Mouse (Mus musculus) lung, postnatal 0 days (tissue): ENCODE data around the gene Shb. TPM values are rescaled to one million over a fixed set of nuclear protein-coding genes. Genes with fewer than 3 reads are reported as not detected.

Source experiments
- ATAC-seq: fragments of 200-750 bp; cut with Nextera tagmentation; 2 replicates; pipeline ENCODE4 v1.8.0; 2017; ENCODE audit warnings: moderate library complexity
- DNase-seq: peaks from one replicate; pipeline ENCODE4 v3.0.0-alpha.2; 2016; ENCODE audit warnings: low spot score
- H3K27ac ChIP-seq: fragments of 300-500 bp; sonication (generic); 2 replicates; pipeline ENCODE4 v1.5.1; 2014; ENCODE audit warnings: antibody characterized with exemption, mild to moderate bottlenecking, low read length, mixed read lengths
- H3K27me3 ChIP-seq: fragments of 300-500 bp; sonication (generic); replicated peaks from 2 replicates; pipeline ENCODE4 v1.6.1; 2014; ENCODE audit warnings: low read length, mixed read lengths; ENCODE audit not compliant: insufficient read depth
- H3K36me3 ChIP-seq: fragments of 300-500 bp; sonication (generic); 2 replicates; pipeline ENCODE4 v1.6.1; 2014; ENCODE audit warnings: low read length, mixed read lengths; ENCODE audit not compliant: insufficient read depth
- H3K4me1 ChIP-seq: fragments of 300-500 bp; sonication (generic); 2 replicates; pipeline ENCODE4 v1.6.1; 2014; ENCODE audit warnings: antibody characterized with exemption, low read depth, low read length, mixed read lengths; ENCODE audit not compliant: insufficient read depth
- H3K4me2 ChIP-seq: fragments of 300-500 bp; sonication (generic); replicated peaks from 2 replicates; pipeline ENCODE4 v1.6.1; 2014; ENCODE audit warnings: low read depth, mild to moderate bottlenecking, low read length, moderate library complexity, mixed read lengths
- H3K4me3 ChIP-seq: fragments of 300-500 bp; sonication (generic); 2 replicates; pipeline ENCODE4 v1.5.1; 2014; ENCODE audit warnings: low read depth, low read length
- H3K9ac ChIP-seq: fragments of 300-500 bp; sonication (generic); replicated peaks from 2 replicates; pipeline ENCODE4 v1.6.1; 2014; ENCODE audit warnings: low read depth, mild to moderate bottlenecking
- H3K9me3 ChIP-seq: fragments of 300-500 bp; sonication (generic); 2 replicates; pipeline ENCODE4 v1.6.1; 2016; ENCODE audit warnings: low read length, mixed read lengths
- CTCF ChIP-seq: IDR thresholded peaks from 2 replicates; pipeline ENCODE4 v1.5.1; 2016; ENCODE audit warnings: antibody characterized with exemption, mild to moderate bottlenecking
- EP300 ChIP-seq: IDR thresholded peaks from 2 replicates; pipeline ENCODE4 v1.6.1; 2016; ENCODE audit warnings: antibody characterized with exemption, mild to moderate bottlenecking, control low read depth
- WGBS: fragments of 180-500 bp; shearing (Covaris S2); extraction: QIAGEN DNeasy Blood & Tissue Kit; methylation state at CpG from one replicate; pipeline ENCODE4 v1.1.7; 2014; 5-methylcytosine and 5-hydroxymethylcytosine counted together
- polyA plus RNA-seq: library from polyadenylated mRNA; unstranded; fragments of >200 nt; fragmentation: Nextera tagmentation; extraction: Ambion mirVana; gene quantifications from 2 replicates; pipeline ENCODE4 v1.2.1, GENCODE M21; 2015

Gene Shb
- polyA plus RNA-seq, 1 experiment from 2014 or later, result 7.1 TPM

DNA sequence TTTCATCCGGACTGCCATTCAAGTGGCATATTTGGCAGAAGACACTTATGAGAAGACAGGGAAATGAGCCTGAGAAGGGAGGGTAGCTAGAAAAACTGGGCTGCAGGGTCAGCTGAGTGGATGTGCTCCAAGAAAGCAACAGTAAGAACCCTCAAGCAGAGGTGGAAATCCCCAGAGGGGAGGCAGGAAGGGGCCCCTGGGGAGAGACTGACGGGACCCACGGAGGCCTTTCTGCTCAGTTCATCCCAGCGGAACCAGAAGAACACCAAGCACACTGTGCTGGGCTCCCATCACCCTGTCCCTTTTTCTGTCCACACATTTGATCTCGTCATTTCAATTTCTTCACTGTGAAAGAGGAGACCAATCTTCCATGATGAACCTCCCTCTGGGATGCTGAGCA, 33.9 kb downstream of the Shb start:
- Histone ChIP-seq H3K4me1 (peaks cover 61% of the 10 kb centered on the region), H3K9ac (no peak overlapping the region), H3K27me3 (no peaks in the 10 kb centered on the region), H3K36me3 (no peaks in the 10 kb centered on the region), H3K27ac (peak overlapping the region; percentile 33; the same call in 1 of the 2 replicates), H3K9me3 (no peaks in the 10 kb centered on the region), H3K4me3 (no peak overlapping the region), H3K4me2 (no peak overlapping the region)
- ATAC-seq, result no peak
- TF ChIP-seq EP300 (no peak), CTCF (no peak)
- WGBS, result 37% methylated on average over 5 of the region's 5 CpGs
- no peak for DNase-seq

DNA sequence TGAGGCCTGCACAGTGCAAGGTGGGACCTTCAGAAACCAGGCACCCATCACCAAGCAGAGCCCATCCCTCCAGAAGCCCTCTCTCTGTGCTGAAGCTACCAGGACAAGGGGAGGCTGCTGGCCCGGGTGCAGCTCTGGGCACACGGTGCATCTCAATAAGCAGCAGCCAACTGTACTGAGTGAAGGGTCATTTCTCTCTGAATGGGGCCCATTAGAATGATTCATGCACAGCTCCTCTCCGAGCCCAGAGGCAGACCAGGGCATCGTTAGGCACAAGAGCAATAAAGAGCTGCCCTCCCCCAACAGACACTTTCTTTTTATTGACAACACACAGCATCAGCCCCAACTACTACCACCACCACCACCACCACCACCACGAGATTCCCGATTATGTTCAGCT, 35.0 kb downstream of the Shb start:
- DNase-seq (no peak), ATAC-seq (no peak)
- Histone ChIP-seq H3K36me3 (no peaks in the 10 kb centered on the region), H3K27ac (no peak overlapping the region), H3K4me2 (no peak overlapping the region), H3K4me3 (no peak overlapping the region), H3K27me3 (no peaks in the 10 kb centered on the region), H3K9me3 (no peaks in the 10 kb centered on the region), H3K9ac (no peak overlapping the region), H3K4me1 (peaks cover 67% of the 10 kb centered on the region)
- WGBS, result 72% methylated on average over 6 of the region's 6 CpGs
- TF ChIP-seq CTCF (no peak), EP300 (no peak)

DNA sequence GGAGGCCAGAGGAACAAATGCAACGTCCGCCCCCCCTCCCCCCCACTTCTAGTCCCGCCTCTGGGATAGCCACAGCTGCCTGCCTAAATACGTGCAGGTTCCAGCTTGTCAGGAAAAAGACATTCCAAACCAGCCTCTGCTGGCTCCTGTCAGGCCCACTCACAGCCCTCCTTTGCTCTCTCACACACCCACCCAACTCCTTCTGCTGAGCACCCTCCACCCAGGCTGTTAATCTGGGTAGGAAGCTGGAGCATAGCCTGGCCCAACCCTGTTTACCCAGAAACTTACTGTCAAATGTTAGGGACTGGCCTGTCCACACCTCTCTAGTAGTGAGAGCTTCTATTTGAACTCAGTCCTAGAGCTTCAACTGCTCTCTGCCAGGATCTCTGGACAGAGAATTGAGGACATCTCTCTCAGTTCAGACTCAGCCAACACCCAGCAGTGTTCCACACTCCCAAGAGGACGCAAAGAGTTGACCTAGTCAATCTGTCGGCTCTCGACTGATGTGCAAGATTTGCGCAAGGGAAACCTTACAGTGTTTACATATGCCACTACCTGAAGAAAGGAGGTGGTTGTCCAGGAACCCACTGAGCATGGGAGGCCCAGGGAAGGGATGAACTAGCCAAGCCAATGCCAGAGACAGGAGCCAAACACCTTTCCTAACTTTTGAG, 36.6 kb downstream of the Shb start:
- 31% methylated on average over 8 of the region's 8 CpGs for WGBS
- peak overlapping the region; percentile 75 for H3K27ac ChIP-seq
- H3K9me3 ChIP-seq, result no peaks in the 10 kb centered on the region
- H3K4me2 ChIP-seq, result no peak overlapping the region
- H3K9ac ChIP-seq, result no peak overlapping the region
- peak; percentile 61; the same call in 1 of the 2 replicates for TF ChIP-seq EP300
- no peak for TF ChIP-seq CTCF
- no peaks in the 10 kb centered on the region for H3K27me3 ChIP-seq
- no peaks in the 10 kb centered on the region for H3K36me3 ChIP-seq
- ATAC-seq (peak; percentile 76), DNase-seq (peak; percentile 74)
- H3K4me3 ChIP-seq, result no peak overlapping the region
- H3K4me1 ChIP-seq, result peaks cover 71% of the 10 kb centered on the region

DNA sequence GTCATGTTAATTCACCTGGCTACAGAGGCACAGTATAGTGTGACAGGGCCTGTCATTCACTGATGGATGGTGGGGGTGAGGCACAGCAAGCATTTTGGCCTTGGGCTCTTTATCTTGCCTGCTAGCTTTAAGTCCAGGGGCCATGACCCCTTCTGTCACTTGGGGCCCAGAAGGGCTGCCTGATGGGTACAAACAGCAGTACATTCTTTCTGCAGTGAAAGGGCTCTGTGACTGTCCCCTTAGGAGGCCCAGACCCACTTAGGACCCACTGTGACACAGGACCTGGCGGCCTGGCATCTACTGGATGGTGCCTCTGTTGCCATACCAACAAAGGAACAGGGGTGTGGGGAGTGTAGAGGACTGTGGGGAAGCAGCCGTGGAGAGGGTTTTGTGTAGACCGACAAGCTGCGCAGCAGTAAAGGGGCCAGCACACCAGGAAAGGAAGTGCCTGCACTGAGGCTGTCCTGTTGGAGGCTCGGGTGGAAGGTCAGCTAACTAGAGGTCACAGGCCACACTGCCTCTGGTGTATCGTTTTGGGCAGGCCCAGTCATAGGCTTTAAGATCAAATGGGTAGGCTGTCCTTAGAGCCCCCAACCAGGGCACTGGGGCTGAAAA, 38.4 kb downstream of the Shb start:
- H3K4me1 ChIP-seq, result peaks cover 73% of the 10 kb centered on the region
- DNase-seq (no peak), ATAC-seq (no peak)
- TF ChIP-seq CTCF (no peak), EP300 (no peak)
- H3K27ac ChIP-seq, result peak overlapping the region; percentile 32
- no peaks in the 10 kb centered on the region for H3K9me3 ChIP-seq
- H3K27me3 ChIP-seq, result no peaks in the 10 kb centered on the region
- H3K4me3 ChIP-seq, result no peak overlapping the region
- no peak overlapping the region for H3K9ac ChIP-seq
- no peaks in the 10 kb centered on the region for H3K36me3 ChIP-seq
- WGBS, result 34% methylated on average over 6 of the region's 6 CpGs
- no peak overlapping the region for H3K4me2 ChIP-seq

DNA sequence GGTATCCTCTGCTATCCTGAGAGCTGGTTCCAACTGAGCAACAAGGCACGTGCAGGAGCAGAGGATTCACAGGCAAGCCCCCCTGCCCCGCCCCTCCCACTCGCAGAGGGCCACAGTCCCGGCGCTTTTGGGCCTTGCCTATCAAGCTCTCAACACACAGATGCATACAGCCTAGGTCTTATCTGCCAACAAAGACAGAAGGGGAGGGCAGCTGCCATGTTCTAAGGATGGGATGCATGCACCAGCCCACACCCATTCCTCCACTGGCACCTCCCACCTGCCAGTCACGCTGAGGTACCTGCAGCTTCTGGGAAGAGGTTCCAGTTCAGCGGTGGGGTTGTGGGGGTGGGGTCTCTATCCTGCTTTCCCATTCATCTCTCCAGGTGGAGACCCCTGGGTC, 39.2 kb downstream of the Shb start:
- peaks cover 73% of the 10 kb centered on the region for H3K4me1 ChIP-seq
- ATAC-seq (no peak), DNase-seq (no peak)
- TF ChIP-seq EP300, result no peak
- no peak for TF ChIP-seq CTCF
- H3K27ac ChIP-seq, result peak overlapping the region; percentile 93
- H3K36me3 ChIP-seq, result no peaks in the 10 kb centered on the region
- no peaks in the 10 kb centered on the region for H3K9me3 ChIP-seq
- no peak overlapping the region for H3K4me2 ChIP-seq
- no peaks in the 10 kb centered on the region for H3K27me3 ChIP-seq
- no peak overlapping the region for H3K4me3 ChIP-seq
- 29% methylated on average over 7 of the region's 7 CpGs for WGBS
- H3K9ac ChIP-seq, result no peak overlapping the region

DNA sequence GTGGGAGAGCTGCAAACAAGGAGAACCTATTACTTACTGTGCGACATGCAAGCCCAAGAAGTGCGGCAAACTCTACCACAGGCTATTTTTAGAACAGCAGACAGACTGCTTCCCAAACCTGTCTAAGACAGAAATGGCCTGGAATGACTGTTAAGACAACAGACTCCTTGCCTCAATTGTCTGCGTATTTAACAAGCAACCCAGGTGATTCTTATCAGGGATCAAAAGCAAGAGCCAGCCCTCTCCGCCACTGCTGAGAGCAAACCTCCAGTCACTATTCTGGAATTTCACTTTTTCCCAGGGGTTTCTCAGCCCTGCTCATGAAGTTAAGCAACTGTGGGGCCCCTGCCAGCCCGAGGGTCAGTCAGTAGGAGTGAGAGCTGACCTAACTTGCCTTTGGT, 39.6 kb downstream of the Shb start:
- 31% methylated on average over 5 of the region's 5 CpGs for WGBS
- Histone ChIP-seq H3K9ac (no peak overlapping the region), H3K27me3 (no peaks in the 10 kb centered on the region), H3K36me3 (no peaks in the 10 kb centered on the region), H3K9me3 (no peaks in the 10 kb centered on the region), H3K27ac (peak overlapping the region; percentile 93), H3K4me3 (no peak overlapping the region), H3K4me2 (no peak overlapping the region), H3K4me1 (peaks cover 73% of the 10 kb centered on the region)
- DNase-seq (peak; percentile 75), ATAC-seq (peak; percentile 7; the same call in 1 of the 2 replicates)
- TF ChIP-seq EP300 (peak; percentile 63), CTCF (no peak)
